Mouse (Mus musculus): ENCODE measurements at regions not wholly inside any gene's neighbourhood (a gene's known extent, or its start where the extent isn't known, plus 50 kb on each side); places are given as distances from the start of the nearest gene placed in this dataset.
A peak's percentile ranks its signal among the peaks of the same experiment; 100 is the strongest.
"Not testable (repeated sequence)": the region's sequence is repeated elsewhere in the genome, so short reads cannot be mapped to it uniquely, and the experiment has no call there.

DNA sequence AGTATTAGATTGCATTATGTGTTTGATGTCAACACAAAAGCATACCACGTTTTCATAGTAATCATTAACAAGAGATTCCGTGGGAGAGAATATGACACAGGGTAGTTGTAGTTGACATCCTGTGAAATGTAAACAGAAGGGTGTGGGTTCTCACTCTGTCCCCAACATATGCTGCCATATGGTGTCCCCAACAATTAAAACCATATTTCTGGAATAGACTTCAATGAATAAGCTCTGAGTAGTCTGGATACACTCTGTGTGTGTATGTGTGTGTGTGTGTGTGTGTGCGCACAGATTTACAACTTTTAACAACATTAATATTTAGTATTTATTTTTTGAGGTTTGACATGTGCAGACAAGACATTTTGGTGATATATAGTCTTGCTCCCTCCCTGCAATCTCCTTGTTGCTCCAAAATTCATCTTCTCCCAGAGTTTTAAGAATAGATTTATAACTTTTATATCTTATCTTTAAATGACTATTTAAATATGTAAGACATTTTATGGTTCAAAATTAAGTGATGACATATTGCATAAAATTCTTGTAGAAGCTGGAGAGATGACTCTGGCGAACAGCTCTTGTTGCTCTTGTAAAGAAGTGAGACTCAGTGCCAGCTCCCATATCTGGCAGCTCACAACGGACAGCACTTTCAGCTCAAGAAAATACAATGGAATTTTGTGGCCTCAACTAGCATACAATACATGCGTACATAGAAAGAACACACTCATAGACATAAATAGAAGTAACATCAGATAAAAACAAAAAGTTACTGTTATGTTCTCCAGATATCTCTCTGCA lies 162.6 kb upstream of the Tram1l1 start:
- H3K36me3 ChIP-seq (ENCODE audit: control insufficient read depth, insufficient read depth, low read length, poor library complexity, severe bottlenecking), result no peaks in the 10 kb centered on the region
- no peak overlapping the region for H3K27ac ChIP-seq (ENCODE audit: insufficient read depth, low read depth, low read length, poor library complexity, severe bottlenecking)
- no peak overlapping the region for H3K4me3 ChIP-seq (ENCODE audit: insufficient read depth in 1 of 2, low read depth in 1 of 2, low read length in 2 of 2, poor library complexity in 1 of 2, severe bottlenecking in 1 of 2)
- TF ChIP-seq ZNF384 (IDR thresholded peaks at IDR 0.05; ENCODE audit: low read depth, low read length) (no peak), HCFC1 (IDR thresholded peaks at IDR 0.05; ENCODE audit: borderline replicate concordance, insufficient read depth, low read length) (no peak), MAFK (IDR thresholded peaks at IDR 0.05; ENCODE audit: insufficient read depth, low read depth, low read length) (no peak), CHD2 (IDR thresholded peaks at IDR 0.05; ENCODE audit: low read depth, low read length) (no peak), ZC3H11A (IDR thresholded peaks at IDR 0.05; ENCODE audit: borderline replicate concordance, low read depth, low read length) (no peak)
- no peaks in the 10 kb centered on the region for H3K9me3 ChIP-seq (ENCODE audit: control insufficient read depth, insufficient read depth, low read depth, low read length)
- no peak for DNase-seq (ENCODE audit: low read depth, low spot score)
- H3K9ac ChIP-seq (ENCODE audit: insufficient read depth, low read depth, low read length, poor library complexity, severe bottlenecking), result no peak overlapping the region
- H3K4me1 ChIP-seq (ENCODE audit: control insufficient read depth in 2 of 2, insufficient read depth in 2 of 2, low read length in 2 of 2, poor library complexity in 1 of 2), result no peaks in the 10 kb centered on the region
- in situ Hi-C loops (cut with MboI; ENCODE audit: low sequenced_read_pairs in 2 of 2, unreplicated experiment in 2 of 2), result no loop called here

DNA sequence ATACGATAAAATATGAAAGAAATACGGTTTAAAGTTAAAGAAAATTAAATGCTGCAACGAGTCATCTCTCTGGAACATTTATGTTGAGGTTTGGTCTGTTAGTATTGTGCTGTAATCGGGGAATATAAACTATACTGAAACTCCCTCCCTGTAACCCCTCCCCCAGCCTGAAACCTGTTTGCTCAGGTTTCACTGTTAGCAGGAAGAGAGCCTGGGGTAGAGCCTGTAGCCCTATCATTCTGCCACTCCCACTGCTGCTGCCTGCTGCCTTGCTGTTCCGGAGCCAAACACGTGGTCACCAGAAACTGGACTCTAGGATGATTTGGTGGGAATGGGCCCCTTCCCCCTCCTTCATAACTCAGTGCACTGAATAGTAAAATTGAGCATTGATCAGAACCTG lies 127.3 kb upstream of the Tram1l1 start:
- H3K36me3 ChIP-seq (ENCODE audit: control insufficient read depth, insufficient read depth, low read length, poor library complexity, severe bottlenecking); DNase-seq (ENCODE audit: low read depth, low spot score); in situ Hi-C loops (cut with MboI; ENCODE audit: low sequenced_read_pairs in 2 of 2, unreplicated experiment in 2 of 2); H3K9me3 ChIP-seq (ENCODE audit: control insufficient read depth, insufficient read depth, low read depth, low read length); H3K4me1 ChIP-seq (ENCODE audit: control insufficient read depth in 2 of 2, insufficient read depth in 2 of 2, low read length in 2 of 2, poor library complexity in 1 of 2); H3K9ac ChIP-seq (ENCODE audit: insufficient read depth, low read depth, low read length, poor library complexity, severe bottlenecking); H3K4me3 ChIP-seq (ENCODE audit: insufficient read depth in 1 of 2, low read depth in 1 of 2, low read length in 2 of 2, poor library complexity in 1 of 2, severe bottlenecking in 1 of 2); H3K27ac ChIP-seq (ENCODE audit: insufficient read depth, low read depth, low read length, poor library complexity, severe bottlenecking): not testable (repeated sequence)

DNA sequence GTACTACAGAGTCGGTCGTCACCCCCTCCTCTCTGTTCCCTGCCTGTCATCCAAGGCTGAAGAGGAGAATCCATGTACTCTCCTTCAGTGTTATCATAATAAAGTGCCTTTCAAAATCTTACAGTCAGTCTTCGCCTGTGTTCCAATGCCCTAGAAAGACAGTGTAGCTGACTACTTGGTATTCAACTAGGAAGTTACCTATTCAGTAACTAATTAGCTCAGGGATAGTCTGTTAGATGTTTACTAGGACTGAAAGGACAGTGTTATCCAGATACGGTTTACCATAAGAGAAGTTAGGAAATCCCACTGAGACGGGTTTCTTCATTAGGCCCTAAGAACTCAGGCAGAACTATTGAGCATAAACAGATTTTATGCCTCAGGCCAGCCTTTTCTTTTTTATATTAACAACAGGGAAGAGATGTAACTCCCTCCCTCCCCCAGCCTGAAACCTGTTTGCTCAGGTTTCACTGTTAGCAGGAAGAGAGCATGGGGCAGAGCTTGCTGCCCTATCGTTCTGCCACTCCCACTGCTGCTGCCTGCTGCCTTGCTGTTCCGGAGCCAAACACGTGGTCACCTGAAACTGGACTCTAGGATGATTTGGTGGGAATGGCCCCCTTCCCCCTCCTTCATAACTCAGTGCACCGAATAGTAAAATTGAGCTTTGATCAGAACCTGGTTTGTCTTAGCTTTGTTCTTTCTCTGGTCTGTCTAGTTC lies 120.3 kb upstream of the Tram1l1 start:
- DNase-seq (ENCODE audit: low read depth, low spot score); H3K27ac ChIP-seq (ENCODE audit: insufficient read depth, low read depth, low read length, poor library complexity, severe bottlenecking); H3K9ac ChIP-seq (ENCODE audit: insufficient read depth, low read depth, low read length, poor library complexity, severe bottlenecking); H3K4me3 ChIP-seq (ENCODE audit: insufficient read depth in 1 of 2, low read depth in 1 of 2, low read length in 2 of 2, poor library complexity in 1 of 2, severe bottlenecking in 1 of 2); H3K9me3 ChIP-seq (ENCODE audit: control insufficient read depth, insufficient read depth, low read depth, low read length); H3K4me1 ChIP-seq (ENCODE audit: control insufficient read depth in 2 of 2, insufficient read depth in 2 of 2, low read length in 2 of 2, poor library complexity in 1 of 2); in situ Hi-C loops (cut with MboI; ENCODE audit: low sequenced_read_pairs in 2 of 2, unreplicated experiment in 2 of 2); H3K36me3 ChIP-seq (ENCODE audit: control insufficient read depth, insufficient read depth, low read length, poor library complexity, severe bottlenecking): not testable (repeated sequence)

DNA sequence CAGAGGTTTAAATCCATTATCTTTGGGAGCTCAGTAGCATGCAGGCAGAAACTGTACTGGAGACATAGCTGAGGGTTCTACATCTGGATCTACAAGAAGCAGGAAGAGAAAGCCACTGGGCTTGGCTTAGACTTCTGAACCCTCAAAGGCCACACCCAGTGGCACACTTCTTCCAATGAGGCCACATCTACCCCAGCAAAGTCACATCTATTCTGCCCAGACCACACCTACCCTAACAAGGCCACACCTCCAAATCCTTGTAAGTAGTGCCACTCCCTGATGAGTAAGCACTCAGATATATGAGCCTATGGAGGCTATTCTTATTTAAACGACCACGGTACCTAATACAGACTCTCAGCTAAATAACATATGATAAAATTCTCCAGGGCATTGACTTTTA lies 103.5 kb upstream of the Tram1l1 start:
- H3K36me3 ChIP-seq (ENCODE audit: control insufficient read depth, insufficient read depth, low read length, poor library complexity, severe bottlenecking), result no peaks in the 10 kb centered on the region
- H3K9ac ChIP-seq (ENCODE audit: insufficient read depth, low read depth, low read length, poor library complexity, severe bottlenecking), result no peak overlapping the region
- H3K27ac ChIP-seq (ENCODE audit: insufficient read depth, low read depth, low read length, poor library complexity, severe bottlenecking), result no peak overlapping the region
- no peak overlapping the region for H3K4me3 ChIP-seq (ENCODE audit: insufficient read depth in 1 of 2, low read depth in 1 of 2, low read length in 2 of 2, poor library complexity in 1 of 2, severe bottlenecking in 1 of 2)
- H3K4me1 ChIP-seq (ENCODE audit: control insufficient read depth in 2 of 2, insufficient read depth in 2 of 2, low read length in 2 of 2, poor library complexity in 1 of 2), result no peaks in the 10 kb centered on the region
- no peak for TF ChIP-seq HCFC1 (IDR thresholded peaks at IDR 0.05; ENCODE audit: borderline replicate concordance, insufficient read depth, low read length)
- TF ChIP-seq ZC3H11A (IDR thresholded peaks at IDR 0.05; ENCODE audit: borderline replicate concordance, low read depth, low read length), result no peak
- TF ChIP-seq CHD2 (IDR thresholded peaks at IDR 0.05; ENCODE audit: low read depth, low read length), result no peak
- TF ChIP-seq ZNF384 (IDR thresholded peaks at IDR 0.05; ENCODE audit: low read depth, low read length), result no peak
- no peak for TF ChIP-seq MAFK (IDR thresholded peaks at IDR 0.05; ENCODE audit: insufficient read depth, low read depth, low read length)
- no peak for DNase-seq (ENCODE audit: low read depth, low spot score)
- no peaks in the 10 kb centered on the region for H3K9me3 ChIP-seq (ENCODE audit: control insufficient read depth, insufficient read depth, low read depth, low read length)
- in situ Hi-C loops (cut with MboI; ENCODE audit: low sequenced_read_pairs in 2 of 2, unreplicated experiment in 2 of 2), result no loop called here

DNA sequence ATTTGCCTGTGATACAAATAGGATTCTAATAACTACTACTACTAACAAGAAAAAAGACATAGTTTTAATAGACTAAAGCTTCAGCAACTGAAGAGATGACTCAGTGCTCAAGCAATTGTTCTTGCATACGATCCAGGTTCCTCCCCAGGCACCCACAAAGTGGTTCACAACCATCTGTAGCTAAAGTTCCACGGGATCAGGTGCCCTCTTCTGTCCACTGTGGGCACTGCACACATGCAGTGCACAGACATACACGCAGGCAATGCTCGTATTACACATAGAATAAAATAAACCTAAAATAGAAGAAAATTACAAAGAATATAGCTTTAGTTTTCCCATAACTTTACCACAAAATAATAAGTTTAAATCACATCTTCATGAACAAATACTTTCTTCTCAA lies 94.7 kb upstream of the Tram1l1 start:
- DNase-seq (ENCODE audit: low read depth, low spot score), result no peak
- in situ Hi-C loops (cut with MboI; ENCODE audit: low sequenced_read_pairs in 2 of 2, unreplicated experiment in 2 of 2), result no loop called here

More for the DNA sequence above, 94.7 kb upstream of the Tram1l1 start:
- H3K4me1 ChIP-seq (ENCODE audit: control insufficient read depth in 2 of 2, insufficient read depth in 2 of 2, low read length in 2 of 2, poor library complexity in 1 of 2), result no peaks in the 10 kb centered on the region
- no peak overlapping the region for H3K4me3 ChIP-seq (ENCODE audit: insufficient read depth in 1 of 2, low read depth in 1 of 2, low read length in 2 of 2, poor library complexity in 1 of 2, severe bottlenecking in 1 of 2)
- no peaks in the 10 kb centered on the region for H3K36me3 ChIP-seq (ENCODE audit: control insufficient read depth, insufficient read depth, low read length, poor library complexity, severe bottlenecking)
- no peaks in the 10 kb centered on the region for H3K9me3 ChIP-seq (ENCODE audit: control insufficient read depth, insufficient read depth, low read depth, low read length)
- no peak overlapping the region for H3K27ac ChIP-seq (ENCODE audit: insufficient read depth, low read depth, low read length, poor library complexity, severe bottlenecking)
- TF ChIP-seq ZNF384 (IDR thresholded peaks at IDR 0.05; ENCODE audit: low read depth, low read length), result no peak
- TF ChIP-seq MAFK (IDR thresholded peaks at IDR 0.05; ENCODE audit: insufficient read depth, low read depth, low read length), result no peak
- TF ChIP-seq CHD2 (IDR thresholded peaks at IDR 0.05; ENCODE audit: low read depth, low read length), result no peak
- TF ChIP-seq HCFC1 (IDR thresholded peaks at IDR 0.05; ENCODE audit: borderline replicate concordance, insufficient read depth, low read length), result no peak
- TF ChIP-seq ZC3H11A (IDR thresholded peaks at IDR 0.05; ENCODE audit: borderline replicate concordance, low read depth, low read length), result peak; percentile 45; the same call in 1 of the 2 replicates
- H3K9ac ChIP-seq (ENCODE audit: insufficient read depth, low read depth, low read length, poor library complexity, severe bottlenecking), result no peak overlapping the region
